Mouse (Mus musculus) heart, adult 8-10 months (tissue): ENCODE measurements around the gene Tspan11. TPM values are rescaled to one million over a fixed set of nuclear protein-coding genes. Genes with fewer than 3 reads are reported as not detected.
A peak's percentile ranks its signal among the peaks of the same experiment; 100 is the strongest.

Experiments
- DNase-seq: peaks from one replicate; pipeline ENCODE4 v3.0.0; 2022; ENCODE audit warnings: low spot score
- total RNA-seq, 4 experiments: library from RNA; stranded (reverse); gene quantifications; 2 replicates each; pipeline ENCODE4 v1.2.4; 2022

The Tspan11 gene
- total RNA-seq, 4 experiments from 2014 or later, result 0.79 to 1.7 (median 0.82) TPM

GRCm38 (mm10) chr6:127989624-127990212 is 102.3 kb downstream of the Tspan11 start:
- peak; percentile 93 for DNase-seq

- peak; percentile 50 for DNase-seq
These were observed 104.3 kb downstream of the Tspan11 start for GRCm38 (mm10) chr6:127991509-127992176.

- no peak for DNase-seq
These were observed 105.6 kb downstream of the Tspan11 start for GRCm38 (mm10) chr6:127992993-127993392.

GRCm38 (mm10) chr6:127996928-127997327 is 109.5 kb downstream of the Tspan11 start:
- DNase-seq, result no peak

- no peak for DNase-seq
These were observed 111.7 kb downstream of the Tspan11 start for GRCm38 (mm10) chr6:127999118-127999517.

- no peak for DNase-seq
These were observed 113.4 kb downstream of the Tspan11 start for GRCm38 (mm10) chr6:128000777-128001176.

- DNase-seq, result no peak
These were observed 114.2 kb downstream of the Tspan11 start for GRCm38 (mm10) chr6:128001587-128001986.

- DNase-seq, result no peak
These were observed 114.7 kb downstream of the Tspan11 start for GRCm38 (mm10) chr6:128002104-128002503.

- DNase-seq, result no peak
These were observed 115.3 kb downstream of the Tspan11 start for GRCm38 (mm10) chr6:128002667-128003066.

- DNase-seq, result no peak
These were observed 116.2 kb downstream of the Tspan11 start for GRCm38 (mm10) chr6:128003542-128003941.

Other genes starting within 250 kb of the Tspan11 start
- not detected for gene Prmt8, start 118.1 kb upstream of the Tspan11 start, total RNA-seq